17 mouse cellular contexts compared by ENCODE assay signal in the genomic region with DNA sequence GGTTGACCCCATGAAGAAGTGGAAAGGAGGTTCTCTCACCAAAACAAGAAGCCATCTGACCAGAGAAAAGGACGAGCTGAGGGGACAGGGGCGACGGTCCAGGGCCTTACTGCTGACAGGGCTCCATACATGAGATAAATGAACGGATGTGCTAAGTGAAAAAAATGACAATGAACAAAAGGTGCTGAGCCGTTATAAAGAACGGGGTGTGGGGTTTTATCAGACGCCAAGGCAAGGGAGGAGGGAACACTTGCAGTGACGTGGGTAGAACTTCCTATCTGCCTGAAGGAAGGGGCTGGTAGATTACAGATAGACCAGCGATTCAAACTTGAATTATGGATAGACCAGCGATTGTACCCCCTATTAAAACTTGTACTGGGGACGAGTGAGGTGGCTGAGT. TPM values are rescaled to one million over a fixed set of nuclear protein-coding genes. Genes with fewer than 3 reads are reported as not detected.
A peak's percentile ranks its signal among the peaks of the same experiment; 100 is the strongest.
DNase-seq lines count a peak whose midpoint lies in the region; ATAC-seq and TF ChIP-seq lines count a peak whose summit lies in the region.
"Had no signal": no experiment of that assay in that cellular context is flagged by ENCODE, and none has a peak within 500 bp of the region (broad histone marks: within the 10 kb centered on the region; RNA-seq: fewer than 3 reads in every experiment).

No protein-coding gene starts in this region.

- H3K79me2 ChIP-seq in MEL (ENCODE audit: control insufficient read depth, insufficient read depth, low read length, poor library complexity), result peaks cover 7% of the 10 kb centered on the region; the same call in 1 of the 2 replicates

- H3K36me3 ChIP-seq in MEL (ENCODE audit: control insufficient read depth in 1 of 2, insufficient read depth in 2 of 2, low read length in 2 of 2), result peaks cover 0 to 23% of the 10 kb centered on the region in 2 experiments; a peak in 3 of 4 replicates
- peaks cover under 1% of the 10 kb centered on the region; the same call in 1 of the 2 replicates for H3K36me3 ChIP-seq in heart, embryonic 16.5 days (ENCODE audit: control insufficient read depth, insufficient read depth)
- no peaks in the 10 kb centered on the region for H3K36me3 ChIP-seq in lung, embryonic 14.5 days (ENCODE audit: insufficient read depth)
- no peaks in the 10 kb centered on the region for H3K36me3 ChIP-seq in midbrain, postnatal 0 days (ENCODE audit: insufficient read depth, low read length)

- H3K27me3 ChIP-seq in MEL (ENCODE audit: control insufficient read depth in 1 of 2, insufficient read depth in 2 of 2, low read length in 2 of 2), result no peaks in the 10 kb centered on the region
- H3K27me3 ChIP-seq in heart, embryonic 16.5 days (ENCODE audit: control insufficient read depth, insufficient read depth, low read length), result no peaks in the 10 kb centered on the region
- no peaks in the 10 kb centered on the region for H3K27me3 ChIP-seq in lung, embryonic 14.5 days (ENCODE audit: insufficient read depth, low read length)
- H3K27me3 ChIP-seq in midbrain, postnatal 0 days (ENCODE audit: insufficient read depth, low read length), result no peaks in the 10 kb centered on the region
- H3K27me3 ChIP-seq: CH12.LX; hindbrain, embryonic 12.5 days had no signal

- H3K4me3 ChIP-seq in MEL (ENCODE audit: control insufficient read depth in 1 of 2, insufficient read depth in 1 of 2, low read depth in 2 of 2, low read length in 2 of 2), result peak overlapping the region; percentile 51 to 57
- H3K4me3 ChIP-seq in bone marrow, adult 2 months (replicated peaks; ENCODE audit: control insufficient read depth, low read depth, low read length), result peak overlapping the region; percentile 12
- no peak overlapping the region for H3K4me3 ChIP-seq in heart, embryonic 16.5 days (ENCODE audit: low read length)
- no peak overlapping the region for H3K4me3 ChIP-seq in lung, embryonic 14.5 days (ENCODE audit: low read depth, low read length)
- no peak overlapping the region for H3K4me3 ChIP-seq in midbrain, postnatal 0 days (ENCODE audit: low read depth, low read length)
- H3K4me3 ChIP-seq: embryonic facial prominence, embryonic 10.5 days; hindbrain, embryonic 12.5 days; layer of hippocampus, adult 2 months had no signal

- no peak for ATAC-seq in heart, embryonic 16.5 days (replicated peaks; ENCODE audit: extremely low read depth, insufficient read depth, low FRiP score)
- ATAC-seq in lung, embryonic 14.5 days (ENCODE audit: insufficient read depth), result peak; percentile 31; the same call in 1 of the 2 replicates
- ATAC-seq in midbrain, postnatal 0 days (ENCODE audit: low FRiP score), result no peak

- WGBS in bone marrow, adult 2 months, result 59% methylated on average over 11 of the region's 11 CpGs
- 53% methylated on average over 11 of the region's 11 CpGs for WGBS in heart, embryonic 16.5 days
- 61% methylated on average over 11 of the region's 11 CpGs for WGBS in lung, embryonic 14.5 days
- WGBS in midbrain, postnatal 0 days, result 82% methylated on average over 11 of the region's 11 CpGs

- peak; percentile 90 for DNase-seq in MEL (ENCODE audit: low read depth, low spot score)
- DNase-seq in lung, embryonic 14.5 days, result no peak
- DNase-seq in frontal cortex, postnatal 10 days (ENCODE audit: low spot score in 2 of 2), result no peak
- DNase-seq in cerebellum, adult 11-12 months, result no peak
- DNase-seq in midbrain, postnatal 0 days (ENCODE audit: low spot score), result no peak
- no peak for DNase-seq in ovary, postnatal 14 days (ENCODE audit: low spot score)
- DNase-seq: adrenal gland, postnatal 25 days; cerebellum, adult 8-10 months; kidney, adult 8-10 months; right cerebral cortex, postnatal 25 days had no signal

- TF ChIP-seq CTCF in MEL (IDR thresholded peaks at IDR 0.05 in 2 of 3, conservative IDR thresholded peaks at IDR 0.05 in 1 of 3; ENCODE audit: control insufficient read depth in 1 of 3, insufficient read depth in 1 of 3, low read depth in 2 of 3, low read length in 3 of 3, poor library complexity in 1 of 3, severe bottlenecking in 1 of 3), result no peak
- TF ChIP-seq CTCF in bone marrow, adult 2 months (IDR thresholded peaks at IDR 0.05; ENCODE audit: control insufficient read depth, insufficient read depth, low read length), result no peak
- no peak for TF ChIP-seq CTCF in lung, embryonic 14.5 days (IDR thresholded peaks at IDR 0.05; ENCODE audit: low read depth)
- TF ChIP-seq CTCF in midbrain, postnatal 0 days (IDR thresholded peaks at IDR 0.05), result no peak

- H3K9me3 ChIP-seq in MEL (replicated peaks; ENCODE audit: insufficient read depth, low read length), result no peaks in the 10 kb centered on the region
- no peaks in the 10 kb centered on the region for H3K9me3 ChIP-seq in heart, embryonic 16.5 days (replicated peaks; ENCODE audit: control insufficient read depth, low read length)
- no peaks in the 10 kb centered on the region for H3K9me3 ChIP-seq in lung, embryonic 14.5 days (ENCODE audit: low read depth, low read length)
- no peaks in the 10 kb centered on the region for H3K9me3 ChIP-seq in midbrain, postnatal 0 days (ENCODE audit: low read length)
- H3K9me3 ChIP-seq: embryonic facial prominence, embryonic 10.5 days; hindbrain, embryonic 12.5 days had no signal

- peak; percentile 80 to 90 for TF ChIP-seq EP300 in MEL (IDR thresholded peaks at IDR 0.05; ENCODE audit: low read depth in 1 of 2, low read length in 2 of 2)

- TF ChIP-seq POLR2A in MEL (IDR thresholded peaks at IDR 0.05; ENCODE audit: control insufficient read depth in 1 of 2, insufficient read depth in 1 of 2, low read depth in 1 of 2, low read length in 2 of 2, poor library complexity in 1 of 2), result peak in 1 of 2 experiments; percentile 68; a peak in 2 of 4 replicates
- no peak for TF ChIP-seq POLR2A in bone marrow, adult 2 months (IDR thresholded peaks at IDR 0.05; ENCODE audit: borderline replicate concordance, control insufficient read depth, low read depth, low read length)

- TF ChIP-seq RAD21 in MEL (IDR thresholded peaks at IDR 0.05; ENCODE audit: low read depth, low read length), result no peak

- peaks cover 19 to 28% of the 10 kb centered on the region in 2 experiments for H3K4me1 ChIP-seq in MEL (ENCODE audit: control insufficient read depth in 1 of 2, insufficient read depth in 2 of 2, low read length in 2 of 2)
- H3K4me1 ChIP-seq in bone marrow, adult 2 months (ENCODE audit: control insufficient read depth, insufficient read depth, low read length), result no peaks in the 10 kb centered on the region; the same call in 1 of the 2 replicates
- H3K4me1 ChIP-seq in heart, embryonic 16.5 days (ENCODE audit: control insufficient read depth, insufficient read depth, low read length), result peaks cover 27% of the 10 kb centered on the region
- H3K4me1 ChIP-seq in lung, embryonic 14.5 days (ENCODE audit: insufficient read depth), result 0 out of 2 replicates have a peak, but pooled peaks cover 5% of the 10 kb centered on the region
- no peaks in the 10 kb centered on the region for H3K4me1 ChIP-seq in midbrain, postnatal 0 days (ENCODE audit: insufficient read depth, low read length)

- H3K4me2 ChIP-seq in heart, embryonic 16.5 days (ENCODE audit: low read depth, low read length), result no peak overlapping the region
- H3K4me2 ChIP-seq in lung, embryonic 14.5 days, result no peak overlapping the region
- H3K4me2 ChIP-seq in midbrain, postnatal 0 days (ENCODE audit: low read depth, low read length, poor library complexity, severe bottlenecking), result no peak overlapping the region
- H3K4me2 ChIP-seq: hindbrain, embryonic 12.5 days had no signal

- peak overlapping the region; percentile 64 for H3K9ac ChIP-seq in MEL (ENCODE audit: control insufficient read depth, low read depth, low read length, poor library complexity, severe bottlenecking)
- H3K9ac ChIP-seq in heart, embryonic 16.5 days (ENCODE audit: low read length), result no peak overlapping the region
- H3K9ac ChIP-seq in lung, embryonic 14.5 days, result no peak overlapping the region
- no peak overlapping the region for H3K9ac ChIP-seq in midbrain, postnatal 0 days (replicated peaks; ENCODE audit: low read length, poor library complexity, severe bottlenecking)
- H3K9ac ChIP-seq: hindbrain, embryonic 12.5 days had no signal

- H3K27ac ChIP-seq in MEL (ENCODE audit: control insufficient read depth, low read depth, low read length), result peak overlapping the region; percentile 93
- H3K27ac ChIP-seq in bone marrow, adult 2 months (ENCODE audit: control insufficient read depth, insufficient read depth, low read depth, low read length, poor library complexity), result no peak overlapping the region
- peak overlapping the region; percentile 34; the same call in 1 of the 2 replicates for H3K27ac ChIP-seq in heart, embryonic 16.5 days (ENCODE audit: low read length)
- H3K27ac ChIP-seq in lung, embryonic 14.5 days (ENCODE audit: low read depth), result no peak overlapping the region
- H3K27ac ChIP-seq in midbrain, postnatal 0 days (ENCODE audit: low read depth, low read length), result no peak overlapping the region
- H3K27ac ChIP-seq: embryonic facial prominence, embryonic 10.5 days; layer of hippocampus, adult 2 months; macrophage had no signal

TF ChIP-seq in MEL, 35 proteins besides CTCF, POLR2A, EP300 and RAD21 (continues in another document):
- TF ChIP-seq TCF12 (IDR thresholded peaks at IDR 0.05; ENCODE audit: low read depth, low read length) (peak; percentile 80), POLR2AphosphoS2 (IDR thresholded peaks at IDR 0.05; ENCODE audit: low read length) (no peak), MEF2A (IDR thresholded peaks at IDR 0.05; ENCODE audit: extremely low read depth, insufficient replicate concordance, low read depth, low read length, poor library complexity, severe bottlenecking) (no peak)

RNA-seq across cellular contexts. Expression of a gene that starts 12.6 kb away (rescaled TPM):
- 6.5 and 7.4 TPM in 2 replicates for total RNA-seq in MEL (2012; rRNA removed)
- 10 to 100 TPM in 1 of 2 experiments, not detected in 1; 16.6 TPM for polyA plus RNA-seq in MEL (2012; ENCODE audit: insufficient read depth in 1 of 2, insufficient read length in 2 of 2, low read depth in 1 of 2, low replicate concordance in 2 of 2, missing spikeins in 1 of 2)
- polyA plus RNA-seq in bone marrow, adult 2 months (2011; ENCODE audit: insufficient read depth, insufficient read length, low replicate concordance, missing spikeins), result 3.1 and 3.9 TPM in 2 replicates
- 4.2 and 4.6 TPM in 2 replicates for polyA plus RNA-seq in heart, embryonic 16.5 days (2015; fragmentation: Nextera tagmentation; extraction: Ambion mirVana)
- 4.4 TPM in 2 replicates for polyA plus RNA-seq in lung, embryonic 14.5 days (2014; fragmentation: Nextera tagmentation; extraction: Ambion mirVana)
- 11.6 and 17.1 TPM in 2 replicates for total RNA-seq in midbrain, postnatal 0 days (2014; rRNA removed)
- polyA plus RNA-seq in midbrain, postnatal 0 days (2015; fragmentation: Nextera tagmentation; extraction: Ambion mirVana), result 5.6 and 6.6 TPM in 2 replicates

RNA-seq across cellular contexts. Expression of a gene that starts 26.6 kb away (rescaled TPM):
- total RNA-seq in MEL (2012; rRNA removed), result 16.6 and 18.4 TPM in 2 replicates
- polyA plus RNA-seq in MEL (2012; ENCODE audit: insufficient read depth in 1 of 2, insufficient read length in 2 of 2, low read depth in 1 of 2, low replicate concordance in 2 of 2, missing spikeins in 1 of 2), result 10 to 100 TPM in 1 of 2 experiments, not detected in 1; 36.0 TPM
- polyA plus RNA-seq in bone marrow, adult 2 months (2011; ENCODE audit: insufficient read depth, insufficient read length, low replicate concordance, missing spikeins), result 41.3 and 124 TPM in 2 replicates
- polyA plus RNA-seq in heart, embryonic 16.5 days (2015; fragmentation: Nextera tagmentation; extraction: Ambion mirVana), result 19.7 and 20.8 TPM in 2 replicates
- polyA plus RNA-seq in lung, embryonic 14.5 days (2014; fragmentation: Nextera tagmentation; extraction: Ambion mirVana), result 39.4 and 51.6 TPM in 2 replicates
- 229 and 234 TPM in 2 replicates for total RNA-seq in midbrain, postnatal 0 days (2014; rRNA removed)
- 87.8 and 96.5 TPM in 2 replicates for polyA plus RNA-seq in midbrain, postnatal 0 days (2015; fragmentation: Nextera tagmentation; extraction: Ambion mirVana)

Comparison
In these comparisons a context has a peak if more than half of its experiments do, and no peak if none do; other contexts are left out.
1. H3K27ac ChIP-seq: peak in MEL (single experiment) and heart, embryonic 16.5 days (single experiment); none in bone marrow, adult 2 months (single experiment), lung, embryonic 14.5 days (single experiment) and midbrain, postnatal 0 days (single experiment).
2. H3K4me3 ChIP-seq: peak in MEL (2 of 2) and bone marrow, adult 2 months (single experiment); none in heart, embryonic 16.5 days (single experiment), lung, embryonic 14.5 days (single experiment) and midbrain, postnatal 0 days (single experiment).